Mouse (Mus musculus): ENCODE results near the gene Spa17.

Spa17 gene

GRCm38 (mm10) chr9:37615220-37615619, 1.7 kb upstream of the Spa17 start:
- DNase-seq, result no peak

GRCm38 (mm10) chr9:37614316-37614715, 794 bp upstream of the Spa17 start:
- DNase-seq, result peak in 1 of 2 experiments; percentile 9

- no peak for DNase-seq
These were observed 374 bp upstream of the Spa17 start for GRCm38 (mm10) chr9:37613911-37614280.

GRCm38 (mm10) chr9:37609558-37609957, 4.0 kb downstream of the Spa17 start:
- no peak for DNase-seq

GRCm38 (mm10) chr9:37605089-37605488, 8.4 kb downstream of the Spa17 start:
- DNase-seq, result no peak

- DNase-seq, result no peak
These were observed 12.8 kb downstream of the Spa17 start for GRCm38 (mm10) chr9:37600538-37601205.

GRCm38 (mm10) chr9:37598637-37599036, 14.9 kb downstream of the Spa17 start:
- DNase-seq, result no peak

GRCm38 (mm10) chr9:37595570-37595969, 18.0 kb downstream of the Spa17 start:
- no peak for DNase-seq

- no peak for DNase-seq
These were observed 19.8 kb downstream of the Spa17 start for GRCm38 (mm10) chr9:37593690-37594089.

- no peak for DNase-seq
These were observed 20.9 kb downstream of the Spa17 start for GRCm38 (mm10) chr9:37592633-37593032.

GRCm38 (mm10) chr9:37592025-37592424, 21.5 kb downstream of the Spa17 start:
- no peak for DNase-seq

- DNase-seq, result no peak
These were observed 23.1 kb downstream of the Spa17 start for GRCm38 (mm10) chr9:37590381-37590780.

GRCm38 (mm10) chr9:37586718-37587117, 26.8 kb downstream of the Spa17 start:
- DNase-seq, result no peak

- DNase-seq, result no peak
These were observed 29.9 kb downstream of the Spa17 start for GRCm38 (mm10) chr9:37583594-37583993.

GRCm38 (mm10) chr9:37576436-37576930, 37.0 kb downstream of the Spa17 start:
- no peak for DNase-seq

GRCm38 (mm10) chr9:37572204-37572876, 41.2 kb downstream of the Spa17 start:
- no peak for DNase-seq

- DNase-seq, result no peak
These were observed 44.2 kb downstream of the Spa17 start for GRCm38 (mm10) chr9:37569231-37569835.

- no peak for DNase-seq
These were observed 44.8 kb downstream of the Spa17 start for GRCm38 (mm10) chr9:37568605-37569214.

GRCm38 (mm10) chr9:37567892-37568604, 45.5 kb downstream of the Spa17 start:
- no peak for DNase-seq

- DNase-seq, result no peak
These were observed 46.1 kb downstream of the Spa17 start for GRCm38 (mm10) chr9:37567454-37567853.

- DNase-seq, result no peak
These were observed 46.5 kb downstream of the Spa17 start for GRCm38 (mm10) chr9:37567019-37567418.

GRCm38 (mm10) chr9:37563805-37564204, 49.7 kb downstream of the Spa17 start:
- DNase-seq, result no peak

GRCm38 (mm10) chr9:37560617-37561016, 52.9 kb downstream of the Spa17 start:
- no peak for DNase-seq

All from cerebellum, adult 18-20 months (tissue).